Comparison of ENCODE assay signal across 8 mouse cellular contexts in the genomic region with DNA sequence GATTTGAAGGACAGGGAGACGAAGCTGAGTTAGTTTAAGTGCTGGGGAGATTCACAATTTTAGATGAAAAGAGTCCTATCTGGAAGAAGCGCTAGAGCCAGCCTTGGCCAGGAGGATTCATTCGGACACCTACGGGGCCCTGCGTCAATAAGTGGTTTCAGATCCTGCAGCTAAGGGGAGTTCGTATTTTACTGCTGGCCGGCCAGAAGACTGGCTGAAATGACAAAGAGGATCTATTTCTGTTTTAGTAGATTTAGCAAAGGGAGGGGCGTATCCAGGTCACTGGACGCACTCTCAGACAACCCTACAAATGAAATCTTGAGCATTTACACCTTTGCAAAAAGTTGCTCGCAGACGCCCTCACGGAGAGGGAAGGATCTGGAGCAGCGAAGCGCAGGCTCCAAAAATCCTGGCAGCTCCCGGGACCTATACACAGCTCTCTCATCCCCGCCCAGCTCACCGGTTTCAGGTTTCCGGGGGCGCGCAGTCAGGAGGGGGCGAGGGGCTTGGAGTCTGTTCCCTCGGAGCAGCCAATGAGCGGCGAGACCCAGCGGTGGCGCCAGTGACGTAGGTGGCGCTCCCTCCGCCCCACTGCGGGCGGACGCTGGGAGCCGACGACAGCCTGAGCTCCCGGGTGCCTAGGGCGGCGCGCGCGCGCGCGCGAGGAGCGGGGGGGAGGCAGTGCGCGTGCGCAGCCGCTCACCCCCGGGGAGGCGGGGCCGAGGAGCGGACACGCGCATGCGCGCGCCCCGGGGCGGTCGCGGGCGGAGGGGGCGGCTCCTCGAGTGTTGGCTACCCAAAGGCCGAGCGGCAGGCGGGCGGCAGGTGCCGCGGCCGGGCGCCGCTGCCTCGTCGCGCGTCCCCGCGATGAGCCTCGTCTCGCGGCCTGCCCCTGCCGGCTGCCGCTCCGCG. TPM values are rescaled to one million over a fixed set of nuclear protein-coding genes. Genes with fewer than 3 reads are reported as not detected.
A peak's percentile ranks its signal among the peaks of the same experiment; 100 is the strongest.
DNase-seq lines count a peak whose midpoint lies in the region; ATAC-seq lines count a peak whose summit lies in the region.

A gene (plus strand): TSS at position 809 of the 912 bp plus-strand sequence.

- peak; percentile 97 for ATAC-seq in heart, embryonic 13.5 days (ENCODE audit: extremely low read depth, insufficient number of reproducible peaks, low FRiP score, low TSS enrichment)
- peak; percentile 97 for ATAC-seq in liver, embryonic 12.5 days
- ATAC-seq in stomach, embryonic 15.5 days (ENCODE audit: insufficient read depth, low FRiP score, low read depth): peak; percentile 98

- H3K4me2 ChIP-seq in heart, embryonic 13.5 days: peak within 1 kb of the TSS; percentile 76
- peak within 1 kb of the TSS; percentile 96 for H3K4me2 ChIP-seq in liver, embryonic 12.5 days
- peak within 1 kb of the TSS; percentile 76 for H3K4me2 ChIP-seq in stomach, embryonic 15.5 days

- peak within 1 kb of the TSS; percentile 97 for H3K4me3 ChIP-seq in brown adipose tissue, adult 24 weeks (ENCODE audit: insufficient read depth, low read depth, low read length)
- peak within 1 kb of the TSS; percentile 96 for H3K4me3 ChIP-seq in heart, embryonic 13.5 days
- peak within 1 kb of the TSS; percentile 75 for H3K4me3 ChIP-seq in liver, embryonic 12.5 days
- H3K4me3 ChIP-seq in stomach, embryonic 15.5 days (replicated peaks): peak within 1 kb of the TSS; percentile 90

- WGBS in heart, embryonic 13.5 days: under 1% methylated on average over 59 of the region's 87 CpGs
- WGBS in liver, embryonic 12.5 days (ENCODE audit: insufficient replicate concordance): under 1% methylated on average over 65 of the region's 87 CpGs
- under 1% methylated on average over 66 of the region's 87 CpGs for WGBS in stomach, embryonic 15.5 days

- no peaks in the 10 kb centered on the region for H3K9me3 ChIP-seq in heart, embryonic 13.5 days
- no peaks in the 10 kb centered on the region for H3K9me3 ChIP-seq in liver, embryonic 12.5 days (replicated peaks)
- H3K9me3 ChIP-seq in stomach, embryonic 15.5 days: no peaks in the 10 kb centered on the region

- no peaks in the 10 kb centered on the region for H3K4me1 ChIP-seq in brown adipose tissue, adult 24 weeks (ENCODE audit: control insufficient read depth, insufficient read depth, insufficient read length, low read length)
- peaks cover 33% of the 10 kb centered on the region for H3K4me1 ChIP-seq in heart, embryonic 13.5 days
- peaks cover 38% of the 10 kb centered on the region for H3K4me1 ChIP-seq in liver, embryonic 12.5 days
- H3K4me1 ChIP-seq in stomach, embryonic 15.5 days: no peaks in the 10 kb centered on the region

- H3K27me3 ChIP-seq in heart, embryonic 13.5 days (replicated peaks): no peaks in the 10 kb centered on the region
- H3K27me3 ChIP-seq in liver, embryonic 12.5 days (replicated peaks): no peaks in the 10 kb centered on the region
- no peaks in the 10 kb centered on the region for H3K27me3 ChIP-seq in stomach, embryonic 15.5 days (replicated peaks)

- no peaks in the 10 kb centered on the region for H3K36me3 ChIP-seq in heart, embryonic 13.5 days
- H3K36me3 ChIP-seq in liver, embryonic 12.5 days: no peaks in the 10 kb centered on the region
- no peaks in the 10 kb centered on the region for H3K36me3 ChIP-seq in stomach, embryonic 15.5 days

- H3K9ac ChIP-seq in heart, embryonic 13.5 days: peak within 1 kb of the TSS; percentile 97
- H3K9ac ChIP-seq in liver, embryonic 12.5 days: peak within 1 kb of the TSS; percentile 92
- H3K9ac ChIP-seq in stomach, embryonic 15.5 days: peak within 1 kb of the TSS; percentile 62; the same call in 1 of the 2 replicates

- H3K27ac ChIP-seq in brown adipose tissue, adult 24 weeks (replicated peaks; ENCODE audit: low read depth, low read length): peak within 1 kb of the TSS; percentile 90
- peak within 1 kb of the TSS; percentile 93 for H3K27ac ChIP-seq in heart, embryonic 13.5 days (replicated peaks)
- H3K27ac ChIP-seq in liver, embryonic 12.5 days: peak within 1 kb of the TSS; percentile 84
- peak within 1 kb of the TSS; percentile 90 for H3K27ac ChIP-seq in stomach, embryonic 15.5 days

- peak; percentile 98 for DNase-seq in CD4-positive, CD25-positive, alpha-beta regulatory T cell, adult 2 months (ENCODE audit: low read depth, low spot score)
- peak; percentile 52 for DNase-seq in fat pad, adult 2 months (ENCODE audit: extremely low read depth, low read depth, low spot score)
- DNase-seq in kidney, postnatal 10 days: peak; percentile 98
- DNase-seq in natural killer cell, adult 2 months (ENCODE audit: low spot score in 2 of 2): peak; percentile 87 to 92

RNA-seq across cellular contexts. Expression of the gene that starts here (rescaled TPM):
- polyA plus RNA-seq in brown adipose tissue, adult 24 weeks (2012; ENCODE audit: insufficient read depth, insufficient read length, missing spikeins): 6.0 and 9.3 TPM in 2 replicates
- 11.4 and 12.7 TPM in 2 replicates for polyA plus RNA-seq in heart, embryonic 13.5 days (2015; fragmentation: Nextera tagmentation; extraction: Ambion mirVana)
- polyA plus RNA-seq in liver, embryonic 12.5 days (2016; fragmentation: Nextera tagmentation; extraction: Ambion mirVana): 7.3 and 7.6 TPM in 2 replicates
- 9.2 and 9.5 TPM in 2 replicates for polyA plus RNA-seq in stomach, embryonic 15.5 days (2015; fragmentation: Nextera tagmentation; extraction: Ambion mirVana)

Comparison
In these comparisons a context has a peak if more than half of its experiments do, and no peak if none do; other contexts are left out.
1. Peak in every context shown above with its lines: DNase-seq, ATAC-seq, H3K4me3 ChIP-seq and H3K27ac ChIP-seq.